Mouse (Mus musculus) CH12.LX (cell line): ENCODE results near the gene Ntsr1. TPM values are rescaled to one million over a fixed set of nuclear protein-coding genes. Genes with fewer than 3 reads are reported as not detected.
A peak's percentile ranks its signal among the peaks of the same experiment; 100 is the strongest.

Experiments used
- DNase-seq: peaks from one replicate; pipeline ENCODE4 v3.0.0-alpha.2; 2013; ENCODE audit errors: extremely low read depth
- H3K27ac ChIP-seq: 2 replicates; pipeline ENCODE4 v1.5.1; 2012; ENCODE audit warnings: low read depth, mild to moderate bottlenecking, control low read depth, moderate library complexity; ENCODE audit not compliant: insufficient read depth
- H3K27me3 ChIP-seq: replicated peaks from 2 replicates; pipeline ENCODE3; 2012; ENCODE audit warnings: inconsistent platforms
- H3K36me3 ChIP-seq, 2 experiments: replicated peaks in 1 of 2; 2 replicates each; pipeline versions ENCODE3 to v1.6.1; 2012; ENCODE audit warnings: inconsistent platforms in 1 of 2, low read length in 1 of 2, mild to moderate bottlenecking in 1 of 2, mixed read lengths in 1 of 2, moderate library complexity in 1 of 2; ENCODE audit not compliant: control insufficient read depth in 1 of 2, insufficient read depth in 1 of 2
- H3K4me1 ChIP-seq, 2 experiments: 2 replicates each; pipeline ENCODE4 v1.6.1; 2012; ENCODE audit warnings: inconsistent platforms in 1 of 2, moderate library complexity in 1 of 2; ENCODE audit not compliant: insufficient read depth in 2 of 2, control insufficient read depth in 1 of 2
- H3K4me2 ChIP-seq: 2 replicates; pipeline ENCODE4 v1.6.1; 2012; ENCODE audit warnings: low read depth, mild to moderate bottlenecking, control low read depth; ENCODE audit not compliant: poor library complexity, insufficient read depth, severe bottlenecking
- H3K4me3 ChIP-seq, 3 experiments: fragments of 150-350 bp in 1 of 3; sonication (generic) in 1 of 3; replicated peaks in 1 of 3; 2 replicates each; pipeline versions ENCODE3 to v1.5.1; 2011 to 2012; ENCODE audit warnings: low read depth in 2 of 3, low read length in 2 of 3, mild to moderate bottlenecking in 2 of 3, moderate library complexity in 2 of 3, control low read depth in 1 of 3, improper control_type of control experiment in 1 of 3, inconsistent platforms in 1 of 3, mixed read lengths in 1 of 3; ENCODE audit not compliant: poor library complexity in 1 of 3
- H3K79me2 ChIP-seq: replicated peaks from 2 replicates; pipeline ENCODE4 v1.6.1; 2012; ENCODE audit warnings: mild to moderate bottlenecking, moderate library complexity; ENCODE audit not compliant: control insufficient read depth, poor library complexity, insufficient read depth, severe bottlenecking; ENCODE audit errors: extremely low read depth
- H3K9ac ChIP-seq: 2 replicates; pipeline ENCODE4 v1.6.1; 2012; ENCODE audit warnings: low read depth, mild to moderate bottlenecking, control low read depth, moderate library complexity; ENCODE audit not compliant: insufficient read depth
- H3K9me3 ChIP-seq: replicated peaks from 2 replicates; pipeline ENCODE3; 2012; ENCODE audit warnings: low read length, inconsistent platforms, mixed read lengths
- BHLHE40 ChIP-seq: IDR thresholded peaks from 2 replicates; pipeline ENCODE4 v1.6.1; 2011; ENCODE audit warnings: mild to moderate bottlenecking, low read depth, low read length, improper control_type of control experiment
- CHD1 ChIP-seq: IDR thresholded peaks from 2 replicates; pipeline ENCODE4 v1.6.1; 2012; ENCODE audit warnings: low read depth, low read length, improper control_type of control experiment, inconsistent platforms
- CTCF ChIP-seq, 2 experiments: IDR thresholded peaks in 1 of 2; conservative IDR thresholded peaks in 1 of 2; 2 replicates each; pipeline ENCODE4 v1.5.1; 2011 to 2012; ENCODE audit warnings: low read depth in 2 of 2, low read length in 2 of 2, improper control_type of control experiment in 1 of 2, inconsistent platforms in 1 of 2, mild to moderate bottlenecking in 1 of 2, moderate library complexity in 1 of 2
- ELF1 ChIP-seq: IDR thresholded peaks from 2 replicates; pipeline ENCODE4 v1.6.1; 2014; ENCODE audit warnings: low read depth, mild to moderate bottlenecking, inconsistent platforms, low read length, improper control_type of control experiment
- ETS1 ChIP-seq: conservative IDR thresholded peaks from 2 replicates; pipeline ENCODE4 v1.6.1; 2012; ENCODE audit warnings: low read depth, mild to moderate bottlenecking, inconsistent platforms, low read length, improper control_type of control experiment, moderate library complexity
- HCFC1 ChIP-seq: IDR thresholded peaks from 2 replicates; pipeline ENCODE4 v1.6.1; 2012; ENCODE audit warnings: low read depth, mild to moderate bottlenecking, inconsistent platforms, low read length, improper control_type of control experiment
- JUN ChIP-seq: IDR thresholded peaks from 2 replicates; pipeline ENCODE4 v1.6.1; 2011; ENCODE audit warnings: low read depth, mild to moderate bottlenecking, low read length, improper control_type of control experiment, moderate library complexity; ENCODE audit not compliant: insufficient read depth
- KAT2A ChIP-seq: IDR thresholded peaks from 2 replicates; pipeline ENCODE4 v1.6.1; 2012; ENCODE audit warnings: low read length, improper control_type of control experiment, inconsistent platforms; ENCODE audit not compliant: insufficient replicate concordance
- MAFK ChIP-seq: IDR thresholded peaks from 2 replicates; pipeline ENCODE4 v1.6.1; 2011; ENCODE audit warnings: low read length, improper control_type of control experiment; ENCODE audit not compliant: insufficient replicate concordance
- MAZ ChIP-seq: IDR thresholded peaks from 2 replicates; pipeline ENCODE4 v1.6.1; 2012; ENCODE audit warnings: low read depth, mild to moderate bottlenecking, inconsistent platforms, low read length, improper control_type of control experiment, moderate library complexity
- MEF2A ChIP-seq: IDR thresholded peaks from 2 replicates; pipeline ENCODE4 v1.6.1; 2014; ENCODE audit warnings: low read depth, mild to moderate bottlenecking, inconsistent platforms, low read length, improper control_type of control experiment, borderline replicate concordance
- MXI1 ChIP-seq: IDR thresholded peaks from 2 replicates; pipeline ENCODE4 v1.6.1; 2011; ENCODE audit warnings: mild to moderate bottlenecking, low read depth, low read length, improper control_type of control experiment
- NELFE ChIP-seq: IDR thresholded peaks from 2 replicates; pipeline ENCODE4 v1.6.1; 2011; ENCODE audit warnings: low read depth, low read length, improper control_type of control experiment
- NRF1 ChIP-seq: IDR thresholded peaks from 2 replicates; pipeline ENCODE4 v1.6.1; 2014; ENCODE audit warnings: low read depth, mild to moderate bottlenecking, inconsistent platforms, low read length, improper control_type of control experiment, moderate library complexity
- POLR2A ChIP-seq: IDR thresholded peaks from 2 replicates; pipeline ENCODE4 v1.6.1; 2011; ENCODE audit warnings: low read depth, mild to moderate bottlenecking, improper control_type of control experiment, low read length
- RCOR1 ChIP-seq: conservative IDR thresholded peaks from 2 replicates; pipeline ENCODE4 v1.6.1; 2012; ENCODE audit warnings: low read depth, mild to moderate bottlenecking, inconsistent platforms, low read length, improper control_type of control experiment
- SIN3A ChIP-seq: IDR thresholded peaks from 2 replicates; pipeline ENCODE4 v1.6.1; 2012; ENCODE audit warnings: low read length, improper control_type of control experiment, inconsistent platforms
- TCF12 ChIP-seq: IDR thresholded peaks from 2 replicates; pipeline ENCODE4 v1.6.1; 2014; ENCODE audit warnings: low read depth, mild to moderate bottlenecking, inconsistent platforms, low read length, improper control_type of control experiment
- UBTF ChIP-seq: IDR thresholded peaks from 2 replicates; pipeline ENCODE4 v1.6.1; 2012; ENCODE audit warnings: low read depth, mild to moderate bottlenecking, inconsistent platforms, low read length, improper control_type of control experiment, moderate library complexity
- USF1 ChIP-seq: IDR thresholded peaks from 2 replicates; pipeline ENCODE4 v1.6.1; 2014; ENCODE audit warnings: low read depth, mild to moderate bottlenecking, inconsistent platforms, low read length, improper control_type of control experiment
- ZC3H11A ChIP-seq: IDR thresholded peaks from 2 replicates; pipeline ENCODE4 v1.6.1; 2012; ENCODE audit warnings: low read depth, mild to moderate bottlenecking, inconsistent platforms, low read length, improper control_type of control experiment
- ZNF384 ChIP-seq: IDR thresholded peaks from 2 replicates; pipeline ENCODE4 v1.6.1; 2012; ENCODE audit warnings: low read depth, low read length, improper control_type of control experiment, inconsistent platforms
- dilution Hi-C: fragments of 300-500 bp; cut with MboI; formaldehyde crosslinking; loops from 2 replicates; pipeline ENCODE4 v1.14.3; 2020; ENCODE audit warnings: low sequenced_read_pairs; ENCODE audit not compliant: extremely low pct_unique_long_range_greater_than_20kb, extremely low pct_ligation_motif_present
- in situ Hi-C: fragments of 300-500 bp; cut with MboI; formaldehyde crosslinking; loops from 3 replicates; pipeline ENCODE4 v1.14.3; 2019; ENCODE audit warnings: low sequenced_read_pairs, low pct_ligation_motif_present, low pct_unique_long_range_greater_than_20kb, mixed read lengths
- polyA plus RNA-seq: library from polyadenylated mRNA; unstranded; fragments of >175 nt; gene quantifications from 2 replicates; pipeline ENCODE4 v1.2.1, GENCODE M21; 2012; ENCODE audit warnings: low read depth; ENCODE audit not compliant: insufficient read length
- total RNA-seq, 2 experiments: library from RNA; depleted of rRNA; stranded (reverse); fragments of 300-350 nt in 1 of 2; fragments of >200 nt in 1 of 2; gene quantifications; 2 replicates each; pipeline ENCODE4 v1.2.3; 2012 to 2014

The Ntsr1 gene
- total and polyA plus RNA-seq, 3 experiments, result not detected

- Histone ChIP-seq H3K27me3 (no peaks in the 10 kb centered on the region), H3K4me3 (peak overlapping the region; percentile 96 to 100 (median 99)), H3K27ac (no peak overlapping the region), H3K4me2 (peak overlapping the region; percentile 25), H3K9ac (peak overlapping the region; percentile 94), H3K79me2 (peaks cover 15% of the 10 kb centered on the region), H3K9me3 (no peaks in the 10 kb centered on the region), H3K36me3 (peaks cover 45 to 70% of the 10 kb centered on the region in 2 experiments), H3K4me1 (peaks cover 7 to 41% of the 10 kb centered on the region in 2 experiments)
- in situ Hi-C loops, result no loop called here
- dilution Hi-C loops, result no loop called here
- DNase-seq, result peak; percentile 38
- TF ChIP-seq CTCF (conservative IDR thresholded peaks at IDR 0.05 in 1 of 2, IDR thresholded peaks at IDR 0.05 in 1 of 2; ENCODE audit: low read depth in 2 of 2, low read length in 2 of 2), result peak; percentile 14 to 46; a peak in 2 of 4 replicates
- no peak for TF ChIP-seq SIN3A
Observed at GRCm38 (mm10) chr2:180588736-180589122, 89.0 kb downstream of the Ntsr1 start.

- peak; percentile 71 for DNase-seq
- peak within 1 kb of the TSS; percentile 92 for H3K27ac ChIP-seq
- peaks cover 51 to 70% of the 10 kb centered on the region in 2 experiments for H3K36me3 ChIP-seq
- H3K4me1 ChIP-seq, result peaks cover 4 to 36% of the 10 kb centered on the region in 2 experiments; a peak in 3 of 4 replicates
- peak within 1 kb of the TSS; percentile 83 for H3K4me2 ChIP-seq
- no peaks in the 10 kb centered on the region for H3K9me3 ChIP-seq
- H3K9ac ChIP-seq, result peak within 1 kb of the TSS; percentile 94
- H3K4me3 ChIP-seq, result peak within 1 kb of the TSS; percentile 96 to 100 (median 99)
- no peak for TF ChIP-seq NELFE
- peak; percentile 15; the same call in 1 of the 2 replicates for TF ChIP-seq MEF2A
- peak; percentile 74 for TF ChIP-seq ELF1
- TF ChIP-seq KAT2A, result 0 out of 2 replicates have a peak, but pooled peaks have one; percentile 43
- TF ChIP-seq TCF12, result peak; percentile 30; the same call in 1 of the 2 replicates
- TF ChIP-seq SIN3A, result 0 out of 2 replicates have a peak, but pooled peaks have one; percentile 46
- no peak for TF ChIP-seq ZNF384
- TF ChIP-seq BHLHE40, result no peak
- no peak for TF ChIP-seq ZC3H11A
- TF ChIP-seq JUN, result no peak
- no peak for TF ChIP-seq RCOR1
- TF ChIP-seq NRF1, result peak; percentile 69
- TF ChIP-seq UBTF, result 0 out of 2 replicates have a peak, but pooled peaks have one; percentile 45
- 0 out of 2 replicates have a peak, but pooled peaks have one; percentile 9 for TF ChIP-seq ETS1
- peak; percentile 84 for TF ChIP-seq POLR2A
- TF ChIP-seq MXI1, result peak; percentile 55; the same call in 1 of the 2 replicates
- TF ChIP-seq MAFK, result no peak
- no peak for TF ChIP-seq MAZ
- no peak for TF ChIP-seq CHD1
- TF ChIP-seq HCFC1, result peak; percentile 67
- TF ChIP-seq USF1, result no peak
- TF ChIP-seq, all 38 proteins: peak for 11
- H3K79me2 ChIP-seq, result peaks cover 15% of the 10 kb centered on the region
- dilution Hi-C loops, result no loop called here
- no peaks in the 10 kb centered on the region for H3K27me3 ChIP-seq
- in situ Hi-C loops, result no loop called here
Observed at GRCm38 (mm10) chr2:180589123-180589831, 89.5 kb downstream of the Ntsr1 start, which contains the start of gene Ogfr. Gene Ogfr, plus strand, starts transcription at chr2:180589245.
